Mouse (Mus musculus) cortical plate, adult 2 months (tissue): ENCODE data around the gene Hist1h2bf.

Source experiments
- CTCF ChIP-seq: fragments of 200-500 bp; IDR thresholded peaks from 2 replicates; pipeline ENCODE4 v1.5.1; 2011; ENCODE audit warnings: mild to moderate bottlenecking, control low read depth, low read length; ENCODE audit not compliant: insufficient read depth; ENCODE audit errors: extremely low read depth
- POLR2A ChIP-seq: fragments of 200-500 bp; IDR thresholded peaks from 2 replicates; pipeline ENCODE4 v1.6.1; 2011; ENCODE audit warnings: mild to moderate bottlenecking, low read length, control low read depth; ENCODE audit not compliant: insufficient read depth; ENCODE audit errors: extremely low read depth

- no peak for TF ChIP-seq CTCF
- no peak for TF ChIP-seq POLR2A
These were observed 45.0 kb downstream of the Hist1h2bf start for GRCm38 (mm10) chr13:23529005-23529404.
